Mouse (Mus musculus): ENCODE measurements around the gene Srgap1.
A peak's percentile ranks its signal among the peaks of the same experiment; 100 is the strongest.

Srgap1 gene

GRCm38 (mm10) chr10:121806806-121807205, 240.3 kb downstream of the Srgap1 start:
- no peak for DNase-seq

GRCm38 (mm10) chr10:121805933-121806341, 241.2 kb downstream of the Srgap1 start:
- DNase-seq = no peak

- no peak for DNase-seq
Observed at GRCm38 (mm10) chr10:121804551-121804950, 242.6 kb downstream of the Srgap1 start.

GRCm38 (mm10) chr10:121800041-121800440, 247.1 kb downstream of the Srgap1 start:
- no peak for DNase-seq

GRCm38 (mm10) chr10:121796027-121796802, 250.9 kb downstream of the Srgap1 start:
- DNase-seq = no peak

- no peak for DNase-seq
Observed at GRCm38 (mm10) chr10:121794486-121794885, 252.6 kb downstream of the Srgap1 start.

GRCm38 (mm10) chr10:121792661-121793060, 254.5 kb downstream of the Srgap1 start:
- DNase-seq = no peak

- no peak for DNase-seq
Observed at GRCm38 (mm10) chr10:121790078-121790477, 257.0 kb downstream of the Srgap1 start.

- no peak for DNase-seq
Observed at GRCm38 (mm10) chr10:121788536-121788935, 258.6 kb downstream of the Srgap1 start.

- DNase-seq = no peak
Observed at GRCm38 (mm10) chr10:121781159-121781558, 266.0 kb downstream of the Srgap1 start.

- no peak for DNase-seq
Observed at GRCm38 (mm10) chr10:121775990-121776389, 271.1 kb downstream of the Srgap1 start.

- no peak for DNase-seq
Observed at GRCm38 (mm10) chr10:121773813-121774212, 273.3 kb downstream of the Srgap1 start.

GRCm38 (mm10) chr10:121770624-121771577, 276.2 kb downstream of the Srgap1 start:
- no peak for DNase-seq

- no peak for DNase-seq
Observed at GRCm38 (mm10) chr10:121769711-121770110, 277.4 kb downstream of the Srgap1 start.

- DNase-seq = peak; percentile 59
Observed at GRCm38 (mm10) chr10:121767295-121767694, 279.8 kb downstream of the Srgap1 start.

GRCm38 (mm10) chr10:121765174-121766057, 281.7 kb downstream of the Srgap1 start:
- DNase-seq = peak; percentile 49

GRCm38 (mm10) chr10:121764469-121765173, 282.5 kb downstream of the Srgap1 start:
- peak; percentile 14 for DNase-seq

- no peak for DNase-seq
Observed at GRCm38 (mm10) chr10:121763191-121763590, 283.9 kb downstream of the Srgap1 start.

- no peak for DNase-seq
Observed at GRCm38 (mm10) chr10:121762141-121762540, 285.0 kb downstream of the Srgap1 start.

GRCm38 (mm10) chr10:121759095-121759494, 288.0 kb downstream of the Srgap1 start:
- DNase-seq = no peak

GRCm38 (mm10) chr10:121756677-121757076, 290.4 kb downstream of the Srgap1 start:
- DNase-seq = no peak

GRCm38 (mm10) chr10:121755822-121756221, 291.3 kb downstream of the Srgap1 start:
- no peak for DNase-seq
